Mouse (Mus musculus) forebrain, embryonic 13.5 days (tissue): ENCODE data around the gene S100a2. TPM values are rescaled to one million over a fixed set of nuclear protein-coding genes. Genes with fewer than 3 reads are reported as not detected.

Experiments
- ATAC-seq: fragments of 200-750 bp; cut with Nextera tagmentation; 2 replicates; pipeline ENCODE4 v1.8.0; 2017
- H3K27ac ChIP-seq: fragments of 300-500 bp; sonication (generic); 2 replicates; pipeline ENCODE4 v1.5.1; 2015; ENCODE audit warnings: inconsistent platforms, mild to moderate bottlenecking, moderate library complexity
- H3K27me3 ChIP-seq: fragments of 300-500 bp; sonication (generic); 2 replicates; pipeline ENCODE4 v1.6.1; 2015; ENCODE audit warnings: mild to moderate bottlenecking, inconsistent platforms
- H3K36me3 ChIP-seq: fragments of 300-500 bp; sonication (generic); 2 replicates; pipeline ENCODE4 v1.6.1; 2015; ENCODE audit warnings: mild to moderate bottlenecking, inconsistent platforms; ENCODE audit not compliant: poor library complexity, severe bottlenecking
- H3K4me1 ChIP-seq: fragments of 300-500 bp; sonication (generic); 2 replicates; pipeline ENCODE4 v1.6.1; 2015; ENCODE audit warnings: inconsistent platforms
- H3K4me2 ChIP-seq: fragments of 300-500 bp; sonication (generic); 2 replicates; pipeline ENCODE4 v1.6.1; 2015; ENCODE audit warnings: inconsistent platforms, mild to moderate bottlenecking, moderate library complexity
- H3K4me3 ChIP-seq: fragments of 300-500 bp; sonication (generic); 2 replicates; pipeline ENCODE4 v1.5.1; 2015; ENCODE audit warnings: mild to moderate bottlenecking, inconsistent platforms
- H3K9ac ChIP-seq: fragments of 300-500 bp; sonication (generic); 2 replicates; pipeline ENCODE4 v1.6.1; 2015; ENCODE audit warnings: mild to moderate bottlenecking, inconsistent platforms
- H3K9me3 ChIP-seq: fragments of 300-500 bp; sonication (generic); replicated peaks from 2 replicates; pipeline ENCODE4 v1.6.1; 2016; ENCODE audit warnings: inconsistent platforms
- whole genome bisulfite sequencing: fragments of 180-500 bp; shearing (Covaris S2); methylation state at CpG from one replicate; pipeline ENCODE4 v1.1.7; 2015; 5-methylcytosine and 5-hydroxymethylcytosine counted together
- polyA plus RNA-seq: library from polyadenylated mRNA; unstranded; fragments of >200 nt; fragmentation: Nextera tagmentation; extraction: Ambion mirVana; gene quantifications from 2 replicates; pipeline ENCODE4 v1.2.1, GENCODE M21; 2015

The S100a2 gene
- not detected in 2 replicates for polyA plus RNA-seq

GRCm38 (mm10) chr3:90589947-90590346, at the start of gene S100a2:
S100a2 (plus strand) TSS chr3:90590247.
- 75% methylated on average over 8 of the region's 8 CpGs for WGBS
- Histone ChIP-seq H3K4me1 (no peaks in the 10 kb centered on the region), H3K27me3 (no peaks in the 10 kb centered on the region), H3K27ac (no peak within 1 kb of the TSS), H3K9ac (no peak within 1 kb of the TSS), H3K9me3 (0 out of 2 replicates have a peak, but pooled peaks cover 4% of the 10 kb centered on the region), H3K4me3 (no peak within 1 kb of the TSS), H3K4me2 (no peak within 1 kb of the TSS), H3K36me3 (no peaks in the 10 kb centered on the region)
- no peak for ATAC-seq

- no peak overlapping the region for H3K27ac ChIP-seq
- H3K9me3 ChIP-seq: no peaks in the 10 kb centered on the region
- H3K9ac ChIP-seq: peak overlapping the region; percentile 30; the same call in 1 of the 2 replicates
- 33% methylated on average over 4 of the region's 4 CpGs for WGBS
- peaks cover 17% of the 10 kb centered on the region; the same call in 1 of the 2 replicates for H3K4me1 ChIP-seq
- no peak overlapping the region for H3K4me3 ChIP-seq
- H3K4me2 ChIP-seq: no peak overlapping the region
- ATAC-seq: peak; percentile 72
- H3K36me3 ChIP-seq: no peaks in the 10 kb centered on the region
- H3K27me3 ChIP-seq: no peaks in the 10 kb centered on the region
Observed at GRCm38 (mm10) chr3:90540904-90541303, 49.1 kb upstream of the S100a2 start.

- WGBS: 68% methylated on average over 5 of the region's 5 CpGs
- ATAC-seq: no peak
- H3K4me1 ChIP-seq: no peaks in the 10 kb centered on the region
Observed at GRCm38 (mm10) chr3:90549676-90550420, 40.2 kb upstream of the S100a2 start.

DNA sequence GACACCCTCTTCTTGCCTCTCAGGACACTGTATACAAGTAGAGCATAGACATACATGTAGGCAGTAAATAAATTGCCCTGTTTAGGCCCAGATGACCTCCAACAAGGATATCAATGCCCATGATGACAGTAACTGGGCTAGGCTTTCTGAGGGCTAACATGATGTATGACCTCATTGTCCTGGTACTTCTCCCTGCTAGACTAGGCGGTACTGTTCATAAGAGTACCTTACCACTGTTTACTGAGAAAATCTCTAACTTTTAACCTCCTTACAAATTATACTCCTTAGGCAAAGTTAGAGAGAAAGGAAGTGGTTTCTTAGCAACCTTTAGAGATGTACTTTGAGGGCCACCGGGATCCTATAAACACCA, 39.6 kb upstream of the S100a2 start:
- no peaks in the 10 kb centered on the region for H3K36me3 ChIP-seq
- no peak overlapping the region for H3K27ac ChIP-seq
- no peak for ATAC-seq
- H3K9ac ChIP-seq: no peak overlapping the region
- H3K4me1 ChIP-seq: no peaks in the 10 kb centered on the region
- 93% methylated on average over 2 of the region's 2 CpGs for WGBS
- no peaks in the 10 kb centered on the region for H3K9me3 ChIP-seq
- no peak overlapping the region for H3K4me3 ChIP-seq
- H3K27me3 ChIP-seq: no peaks in the 10 kb centered on the region
- H3K4me2 ChIP-seq: no peak overlapping the region

More at GRCm38 (mm10) chr3:90549676-90550420, 40.2 kb upstream of the S100a2 start:
- Histone ChIP-seq H3K4me3 (no peak overlapping the region), H3K36me3 (no peaks in the 10 kb centered on the region), H3K9me3 (no peaks in the 10 kb centered on the region), H3K9ac (no peak overlapping the region), H3K4me2 (no peak overlapping the region), H3K27me3 (no peaks in the 10 kb centered on the region), H3K27ac (no peak overlapping the region)

DNA sequence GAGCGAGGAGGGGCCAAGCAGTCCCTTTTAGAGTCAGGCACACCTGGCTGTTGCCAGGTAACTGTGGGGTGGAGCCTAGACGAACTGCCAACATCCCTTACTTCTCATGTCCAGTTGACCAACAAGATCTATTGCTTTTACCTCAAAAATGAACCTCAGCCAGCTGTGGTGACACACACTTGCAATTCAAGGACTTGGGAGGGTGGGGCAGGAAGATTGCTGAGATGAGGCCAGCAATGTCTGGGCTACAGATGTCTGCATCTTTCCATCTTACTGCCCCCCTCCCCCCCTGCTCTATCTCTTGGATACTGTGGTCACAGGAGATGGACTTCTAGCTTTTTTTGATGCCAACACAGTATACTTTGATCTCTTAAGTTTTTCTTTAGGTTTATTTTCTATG, 37.8 kb upstream of the S100a2 start:
- H3K4me1 ChIP-seq: peaks cover 13% of the 10 kb centered on the region
- ATAC-seq: no peak
- WGBS: 93% methylated on average over 2 of the region's 2 CpGs

GRCm38 (mm10) chr3:90555954-90556353, 34.1 kb upstream of the S100a2 start:
- no peaks in the 10 kb centered on the region for H3K27me3 ChIP-seq
- no peaks in the 10 kb centered on the region for H3K9me3 ChIP-seq
- no peak overlapping the region for H3K9ac ChIP-seq
- peaks cover 13% of the 10 kb centered on the region for H3K4me1 ChIP-seq
- no peaks in the 10 kb centered on the region for H3K36me3 ChIP-seq
- peak overlapping the region; percentile 65 for H3K27ac ChIP-seq
- no peak overlapping the region for H3K4me3 ChIP-seq
- no peak overlapping the region for H3K4me2 ChIP-seq
- peak; percentile 95 for ATAC-seq
- 18% methylated on average over 5 of the region's 5 CpGs for WGBS

More for the DNA sequence above, 37.8 kb upstream of the S100a2 start:
- Histone ChIP-seq H3K27me3 (no peaks in the 10 kb centered on the region), H3K36me3 (no peaks in the 10 kb centered on the region), H3K9me3 (no peaks in the 10 kb centered on the region), H3K27ac (no peak overlapping the region), H3K4me3 (no peak overlapping the region), H3K9ac (no peak overlapping the region), H3K4me2 (no peak overlapping the region)

GRCm38 (mm10) chr3:90560008-90560628, 29.9 kb upstream of the S100a2 start, which contains the start of gene S100a3:
S100a3 (plus strand) TSS chr3:90560578.
- 86% methylated on average over 6 of the region's 6 CpGs for WGBS
- no peak for ATAC-seq
- Histone ChIP-seq H3K9me3 (no peaks in the 10 kb centered on the region), H3K9ac (no peak within 1 kb of the TSS), H3K27me3 (no peaks in the 10 kb centered on the region), H3K36me3 (no peaks in the 10 kb centered on the region), H3K4me1 (peaks cover 13% of the 10 kb centered on the region), H3K27ac (no peak within 1 kb of the TSS), H3K4me3 (no peak within 1 kb of the TSS), H3K4me2 (no peak within 1 kb of the TSS)

GRCm38 (mm10) chr3:90574691-90575090, 15.4 kb upstream of the S100a2 start:
- ATAC-seq: no peak
- no peaks in the 10 kb centered on the region for H3K27me3 ChIP-seq
- no peak overlapping the region for H3K9ac ChIP-seq
- H3K4me3 ChIP-seq: no peak overlapping the region
- H3K27ac ChIP-seq: no peak overlapping the region
- no peaks in the 10 kb centered on the region for H3K9me3 ChIP-seq
- WGBS: 89% methylated on average over 5 of the region's 5 CpGs
- H3K4me2 ChIP-seq: no peak overlapping the region
- no peaks in the 10 kb centered on the region for H3K4me1 ChIP-seq
- H3K36me3 ChIP-seq: no peaks in the 10 kb centered on the region

DNA sequence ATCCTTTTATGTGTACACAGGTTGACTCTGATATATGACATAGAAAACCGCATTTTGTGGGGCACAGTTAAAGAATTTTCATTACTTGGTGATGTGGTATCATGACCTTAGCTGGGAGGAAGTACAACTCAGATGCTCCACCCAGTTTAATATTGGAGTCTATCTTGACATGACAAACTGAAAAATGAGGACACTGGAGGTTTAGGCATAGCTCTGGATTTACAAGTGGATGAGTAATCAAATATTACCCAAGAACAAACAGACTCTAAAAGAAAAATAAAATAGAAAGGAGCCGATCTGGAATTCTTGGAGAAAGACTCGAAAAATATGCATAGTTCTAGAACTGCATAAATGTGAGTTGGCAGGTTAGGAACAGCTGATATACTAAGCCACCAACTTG, 14.7 kb upstream of the S100a2 start:
- 95% methylated on average over 3 of the region's 3 CpGs for WGBS
- H3K27ac ChIP-seq: no peak overlapping the region
- ATAC-seq: no peak

DNA sequence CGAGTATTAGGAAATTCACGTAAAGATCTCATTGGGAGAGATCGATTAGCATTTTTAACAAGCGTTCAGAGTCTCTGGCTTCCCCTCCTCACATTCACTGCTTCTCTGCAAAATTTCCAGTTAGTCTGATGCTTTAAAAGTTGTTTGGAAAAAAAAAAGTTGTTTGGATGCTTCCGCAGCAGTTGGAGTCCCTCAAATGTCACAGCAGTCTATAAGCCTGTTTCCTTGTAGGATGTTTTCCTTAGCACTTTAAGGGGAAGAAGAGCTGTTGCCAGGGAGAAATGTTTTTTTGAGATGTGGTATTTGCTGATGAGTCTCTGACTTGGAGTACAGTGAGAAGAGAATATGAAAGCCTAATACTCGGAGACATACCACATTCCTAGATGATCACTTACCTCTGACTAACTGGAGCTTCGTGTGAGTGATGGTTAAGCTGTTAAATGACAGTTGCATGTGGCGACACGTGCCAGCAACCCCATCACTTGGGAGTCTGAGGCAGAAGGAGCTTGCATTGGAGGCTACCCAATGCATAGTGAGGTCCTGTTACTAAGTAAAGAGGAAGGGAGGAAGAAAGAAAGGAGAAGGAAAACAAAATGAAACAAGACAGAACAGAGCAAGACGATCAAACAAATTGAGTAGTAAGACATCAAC, 13.6 kb upstream of the S100a2 start:
- Histone ChIP-seq H3K9ac (no peak overlapping the region), H3K27ac (no peak overlapping the region), H3K4me2 (no peak overlapping the region), H3K4me1 (no peaks in the 10 kb centered on the region), H3K4me3 (no peak overlapping the region), H3K36me3 (no peaks in the 10 kb centered on the region), H3K9me3 (no peaks in the 10 kb centered on the region), H3K27me3 (no peaks in the 10 kb centered on the region)
- no peak for ATAC-seq
- WGBS: 80% methylated on average over 10 of the region's 10 CpGs

More for the DNA sequence above, 14.7 kb upstream of the S100a2 start:
- H3K4me1 ChIP-seq: no peaks in the 10 kb centered on the region
- H3K9me3 ChIP-seq: no peaks in the 10 kb centered on the region
- H3K36me3 ChIP-seq: no peaks in the 10 kb centered on the region
- H3K9ac ChIP-seq: no peak overlapping the region
- no peaks in the 10 kb centered on the region for H3K27me3 ChIP-seq
- no peak overlapping the region for H3K4me2 ChIP-seq
- H3K4me3 ChIP-seq: no peak overlapping the region

- no peaks in the 10 kb centered on the region for H3K4me1 ChIP-seq
- 85% methylated on average over 7 of the region's 7 CpGs for WGBS
Observed at GRCm38 (mm10) chr3:90579433-90579832, 10.6 kb upstream of the S100a2 start.

DNA sequence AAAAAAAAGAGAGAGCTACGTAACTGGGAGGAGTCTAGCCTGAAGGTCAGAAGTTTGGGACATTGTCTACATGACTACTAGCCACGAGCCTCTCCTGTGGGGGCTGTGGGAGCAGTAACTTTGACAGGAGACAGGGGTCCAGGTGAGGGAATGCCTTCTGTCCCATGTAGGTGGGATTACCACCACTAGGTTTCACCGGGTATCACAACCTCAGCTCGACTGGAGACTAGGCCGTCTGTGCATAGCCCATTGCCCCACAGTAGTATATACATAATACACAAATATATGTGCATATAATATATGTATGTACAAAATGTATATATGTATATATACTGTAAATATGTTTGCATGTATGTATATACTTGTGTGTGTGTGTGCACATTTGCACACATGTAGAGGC, 8.9 kb upstream of the S100a2 start:
- no peak for ATAC-seq
- Histone ChIP-seq H3K4me1 (no peaks in the 10 kb centered on the region), H3K9me3 (no peaks in the 10 kb centered on the region), H3K27ac (no peak overlapping the region), H3K27me3 (no peaks in the 10 kb centered on the region), H3K36me3 (no peaks in the 10 kb centered on the region), H3K4me3 (no peak overlapping the region), H3K9ac (no peak overlapping the region), H3K4me2 (no peak overlapping the region)
- 91% methylated on average over 5 of the region's 5 CpGs for WGBS

More at GRCm38 (mm10) chr3:90579433-90579832, 10.6 kb upstream of the S100a2 start:
- Histone ChIP-seq H3K9me3 (no peaks in the 10 kb centered on the region), H3K27me3 (no peaks in the 10 kb centered on the region), H3K4me3 (no peak overlapping the region), H3K36me3 (no peaks in the 10 kb centered on the region), H3K27ac (no peak overlapping the region), H3K4me2 (no peak overlapping the region), H3K9ac (no peak overlapping the region)
- no peak for ATAC-seq
